Mouse (Mus musculus): ENCODE results near the gene Aox2. TPM values are rescaled to one million over a fixed set of nuclear protein-coding genes. Genes with fewer than 3 reads are reported as not detected.
"Not testable (repeated sequence)": the region's sequence is repeated elsewhere in the genome, so short reads cannot be mapped to it uniquely, and the experiment has no call there.

Aox2 gene
- total RNA-seq, 2 experiments from 2014 or later = not detected

GRCm38 (mm10) chr1:58339901-58340300, 61.8 kb downstream of the Aox2 start:
- no peak for ATAC-seq (replicated peaks; ENCODE audit: low FRiP score, low TSS enrichment, poor library complexity, severe bottlenecking)

- no peak for ATAC-seq (replicated peaks; ENCODE audit: low FRiP score, low TSS enrichment, poor library complexity, severe bottlenecking)
These were observed 63.5 kb downstream of the Aox2 start for GRCm38 (mm10) chr1:58341576-58341975.

- ATAC-seq (replicated peaks; ENCODE audit: low FRiP score, low TSS enrichment, poor library complexity, severe bottlenecking) = no peak
These were observed 65.7 kb downstream of the Aox2 start for GRCm38 (mm10) chr1:58343861-58344260.

GRCm38 (mm10) chr1:58344570-58344969, 66.4 kb downstream of the Aox2 start:
- no peak for ATAC-seq (replicated peaks; ENCODE audit: low FRiP score, low TSS enrichment, poor library complexity, severe bottlenecking)

GRCm38 (mm10) chr1:58346159-58346558, 68.0 kb downstream of the Aox2 start:
- no peak for ATAC-seq (replicated peaks; ENCODE audit: low FRiP score, low TSS enrichment, poor library complexity, severe bottlenecking)

GRCm38 (mm10) chr1:58348712-58349111, 70.6 kb downstream of the Aox2 start:
- no peak for ATAC-seq (replicated peaks; ENCODE audit: low FRiP score, low TSS enrichment, poor library complexity, severe bottlenecking)

GRCm38 (mm10) chr1:58353238-58353893, 75.2 kb downstream of the Aox2 start:
- no peak for ATAC-seq (replicated peaks; ENCODE audit: low FRiP score, low TSS enrichment, poor library complexity, severe bottlenecking)

GRCm38 (mm10) chr1:58358958-58359901, 81.1 kb downstream of the Aox2 start:
- peak; percentile 37; the same call in 1 of the 2 replicates for ATAC-seq (replicated peaks; ENCODE audit: low FRiP score, low TSS enrichment, poor library complexity, severe bottlenecking)

GRCm38 (mm10) chr1:58362296-58362695, 84.2 kb downstream of the Aox2 start:
- ATAC-seq (replicated peaks; ENCODE audit: low FRiP score, low TSS enrichment, poor library complexity, severe bottlenecking) = no peak

GRCm38 (mm10) chr1:58364551-58364950, 86.4 kb downstream of the Aox2 start:
- no peak for ATAC-seq (replicated peaks; ENCODE audit: low FRiP score, low TSS enrichment, poor library complexity, severe bottlenecking)

GRCm38 (mm10) chr1:58365829-58366228, 87.7 kb downstream of the Aox2 start:
- ATAC-seq (replicated peaks; ENCODE audit: low FRiP score, low TSS enrichment, poor library complexity, severe bottlenecking) = no peak

GRCm38 (mm10) chr1:58366737-58367471, 88.8 kb downstream of the Aox2 start:
- 0 out of 2 replicates have a peak, but pooled peaks have one; percentile 34 for ATAC-seq (replicated peaks; ENCODE audit: low FRiP score, low TSS enrichment, poor library complexity, severe bottlenecking)

- no peak for ATAC-seq (replicated peaks; ENCODE audit: low FRiP score, low TSS enrichment, poor library complexity, severe bottlenecking)
These were observed 91.6 kb downstream of the Aox2 start for GRCm38 (mm10) chr1:58369716-58370115.

GRCm38 (mm10) chr1:58374266-58374665, 96.1 kb downstream of the Aox2 start:
- not testable (repeated sequence) for ATAC-seq (replicated peaks; ENCODE audit: low FRiP score, low TSS enrichment, poor library complexity, severe bottlenecking)

GRCm38 (mm10) chr1:58375574-58376147, 97.5 kb downstream of the Aox2 start:
- ATAC-seq (replicated peaks; ENCODE audit: low FRiP score, low TSS enrichment, poor library complexity, severe bottlenecking) = no peak

- ATAC-seq (replicated peaks; ENCODE audit: low FRiP score, low TSS enrichment, poor library complexity, severe bottlenecking) = no peak
These were observed 104.6 kb downstream of the Aox2 start for GRCm38 (mm10) chr1:58382586-58383281.

GRCm38 (mm10) chr1:58391421-58392267, 113.5 kb downstream of the Aox2 start:
- ATAC-seq (replicated peaks; ENCODE audit: low FRiP score, low TSS enrichment, poor library complexity, severe bottlenecking) = no peak

- 0 out of 2 replicates have a peak, but pooled peaks have one; percentile 4 for ATAC-seq (replicated peaks; ENCODE audit: low FRiP score, low TSS enrichment, poor library complexity, severe bottlenecking)
These were observed 114.1 kb downstream of the Aox2 start for GRCm38 (mm10) chr1:58392268-58392651.

Data from megakaryocyte-erythroid progenitor cell, adult 5-6 weeks (primary cell).